Mouse (Mus musculus) CH12.LX (cell line): ENCODE measurements around the gene Dpf3. TPM values are rescaled to one million over a fixed set of nuclear protein-coding genes. Genes with fewer than 3 reads are reported as not detected.

Experiments used
- DNase-seq: peaks from one replicate; pipeline ENCODE4 v3.0.0-alpha.2; 2013; ENCODE audit errors: extremely low read depth
- H3K27ac ChIP-seq: 2 replicates; pipeline ENCODE4 v1.5.1; 2012; ENCODE audit warnings: low read depth, mild to moderate bottlenecking, control low read depth, moderate library complexity; ENCODE audit not compliant: insufficient read depth
- H3K27me3 ChIP-seq: replicated peaks from 2 replicates; pipeline ENCODE3; 2012; ENCODE audit warnings: inconsistent platforms
- H3K36me3 ChIP-seq, 2 experiments: replicated peaks in 1 of 2; 2 replicates each; pipeline versions ENCODE3 to v1.6.1; 2012; ENCODE audit warnings: inconsistent platforms in 1 of 2, low read length in 1 of 2, mild to moderate bottlenecking in 1 of 2, mixed read lengths in 1 of 2, moderate library complexity in 1 of 2; ENCODE audit not compliant: control insufficient read depth in 1 of 2, insufficient read depth in 1 of 2
- H3K4me1 ChIP-seq, 2 experiments: 2 replicates each; pipeline ENCODE4 v1.6.1; 2012; ENCODE audit warnings: inconsistent platforms in 1 of 2, moderate library complexity in 1 of 2; ENCODE audit not compliant: insufficient read depth in 2 of 2, control insufficient read depth in 1 of 2
- H3K4me2 ChIP-seq: 2 replicates; pipeline ENCODE4 v1.6.1; 2012; ENCODE audit warnings: low read depth, mild to moderate bottlenecking, control low read depth; ENCODE audit not compliant: poor library complexity, insufficient read depth, severe bottlenecking
- H3K4me3 ChIP-seq, 3 experiments: fragments of 150-350 bp in 1 of 3; sonication (generic) in 1 of 3; replicated peaks in 1 of 3; 2 replicates each; pipeline versions ENCODE3 to v1.5.1; 2011 to 2012; ENCODE audit warnings: low read depth in 2 of 3, low read length in 2 of 3, mild to moderate bottlenecking in 2 of 3, moderate library complexity in 2 of 3, control low read depth in 1 of 3, improper control_type of control experiment in 1 of 3, inconsistent platforms in 1 of 3, mixed read lengths in 1 of 3; ENCODE audit not compliant: poor library complexity in 1 of 3
- H3K79me2 ChIP-seq: replicated peaks from 2 replicates; pipeline ENCODE4 v1.6.1; 2012; ENCODE audit warnings: mild to moderate bottlenecking, moderate library complexity; ENCODE audit not compliant: control insufficient read depth, poor library complexity, insufficient read depth, severe bottlenecking; ENCODE audit errors: extremely low read depth
- H3K9ac ChIP-seq: 2 replicates; pipeline ENCODE4 v1.6.1; 2012; ENCODE audit warnings: low read depth, mild to moderate bottlenecking, control low read depth, moderate library complexity; ENCODE audit not compliant: insufficient read depth
- H3K9me3 ChIP-seq: replicated peaks from 2 replicates; pipeline ENCODE3; 2012; ENCODE audit warnings: low read length, inconsistent platforms, mixed read lengths
- CHD2 ChIP-seq: IDR thresholded peaks from 2 replicates; pipeline ENCODE4 v1.6.1; 2011; ENCODE audit warnings: low read length, improper control_type of control experiment
- E2F4 ChIP-seq: IDR thresholded peaks from 2 replicates; pipeline ENCODE4 v1.6.1; 2011; ENCODE audit warnings: low read depth, low read length, improper control_type of control experiment; ENCODE audit not compliant: insufficient replicate concordance
- EP300 ChIP-seq: IDR thresholded peaks from 2 replicates; pipeline ENCODE4 v1.6.1; 2011; ENCODE audit warnings: low read length, improper control_type of control experiment
- ETS1 ChIP-seq: conservative IDR thresholded peaks from 2 replicates; pipeline ENCODE4 v1.6.1; 2012; ENCODE audit warnings: low read depth, mild to moderate bottlenecking, inconsistent platforms, low read length, improper control_type of control experiment, moderate library complexity
- GABPA ChIP-seq: IDR thresholded peaks from 2 replicates; pipeline ENCODE4 v1.6.1; 2012; ENCODE audit warnings: low read depth, low read length, improper control_type of control experiment, inconsistent platforms; ENCODE audit not compliant: insufficient replicate concordance
- HCFC1 ChIP-seq: IDR thresholded peaks from 2 replicates; pipeline ENCODE4 v1.6.1; 2012; ENCODE audit warnings: low read depth, mild to moderate bottlenecking, inconsistent platforms, low read length, improper control_type of control experiment
- JUN ChIP-seq: IDR thresholded peaks from 2 replicates; pipeline ENCODE4 v1.6.1; 2011; ENCODE audit warnings: low read depth, mild to moderate bottlenecking, low read length, improper control_type of control experiment, moderate library complexity; ENCODE audit not compliant: insufficient read depth
- KAT2A ChIP-seq: IDR thresholded peaks from 2 replicates; pipeline ENCODE4 v1.6.1; 2012; ENCODE audit warnings: low read length, improper control_type of control experiment, inconsistent platforms; ENCODE audit not compliant: insufficient replicate concordance
- MAFK ChIP-seq: IDR thresholded peaks from 2 replicates; pipeline ENCODE4 v1.6.1; 2011; ENCODE audit warnings: low read length, improper control_type of control experiment; ENCODE audit not compliant: insufficient replicate concordance
- MAX ChIP-seq: IDR thresholded peaks from 2 replicates; pipeline ENCODE4 v1.6.1; 2011; ENCODE audit warnings: low read length, improper control_type of control experiment
- MAZ ChIP-seq: IDR thresholded peaks from 2 replicates; pipeline ENCODE4 v1.6.1; 2012; ENCODE audit warnings: low read depth, mild to moderate bottlenecking, inconsistent platforms, low read length, improper control_type of control experiment, moderate library complexity
- MEF2A ChIP-seq: IDR thresholded peaks from 2 replicates; pipeline ENCODE4 v1.6.1; 2014; ENCODE audit warnings: low read depth, mild to moderate bottlenecking, inconsistent platforms, low read length, improper control_type of control experiment, borderline replicate concordance
- MXI1 ChIP-seq: IDR thresholded peaks from 2 replicates; pipeline ENCODE4 v1.6.1; 2011; ENCODE audit warnings: mild to moderate bottlenecking, low read depth, low read length, improper control_type of control experiment
- MYC ChIP-seq: IDR thresholded peaks from 2 replicates; pipeline ENCODE4 v1.6.1; 2011; ENCODE audit warnings: low read depth, mild to moderate bottlenecking, improper control_type of control experiment, low read length
- NELFE ChIP-seq: IDR thresholded peaks from 2 replicates; pipeline ENCODE4 v1.6.1; 2011; ENCODE audit warnings: low read depth, low read length, improper control_type of control experiment
- POLR2AphosphoS2 ChIP-seq: IDR thresholded peaks from 2 replicates; pipeline ENCODE4 v1.6.1; 2011; ENCODE audit warnings: low read depth, low read length, improper control_type of control experiment
- RCOR1 ChIP-seq: conservative IDR thresholded peaks from 2 replicates; pipeline ENCODE4 v1.6.1; 2012; ENCODE audit warnings: low read depth, mild to moderate bottlenecking, inconsistent platforms, low read length, improper control_type of control experiment
- SMC3 ChIP-seq: IDR thresholded peaks from 2 replicates; pipeline ENCODE4 v1.6.1; 2011; ENCODE audit warnings: low read depth, low read length, improper control_type of control experiment
- USF1 ChIP-seq: IDR thresholded peaks from 2 replicates; pipeline ENCODE4 v1.6.1; 2014; ENCODE audit warnings: low read depth, mild to moderate bottlenecking, inconsistent platforms, low read length, improper control_type of control experiment
- USF2 ChIP-seq: conservative IDR thresholded peaks from 2 replicates; pipeline ENCODE4 v1.6.1; 2011; ENCODE audit warnings: low read depth, low read length, improper control_type of control experiment
- ZC3H11A ChIP-seq: IDR thresholded peaks from 2 replicates; pipeline ENCODE4 v1.6.1; 2012; ENCODE audit warnings: low read depth, mild to moderate bottlenecking, inconsistent platforms, low read length, improper control_type of control experiment
- dilution Hi-C: fragments of 300-500 bp; cut with MboI; formaldehyde crosslinking; loops from 2 replicates; pipeline ENCODE4 v1.14.3; 2020; ENCODE audit warnings: low sequenced_read_pairs; ENCODE audit not compliant: extremely low pct_unique_long_range_greater_than_20kb, extremely low pct_ligation_motif_present
- in situ Hi-C: fragments of 300-500 bp; cut with MboI; formaldehyde crosslinking; loops from 3 replicates; pipeline ENCODE4 v1.14.3; 2019; ENCODE audit warnings: low sequenced_read_pairs, low pct_ligation_motif_present, low pct_unique_long_range_greater_than_20kb, mixed read lengths
- polyA plus RNA-seq: library from polyadenylated mRNA; unstranded; fragments of >175 nt; gene quantifications from 2 replicates; pipeline ENCODE4 v1.2.1, GENCODE M21; 2012; ENCODE audit warnings: low read depth; ENCODE audit not compliant: insufficient read length
- total RNA-seq, 2 experiments: library from RNA; depleted of rRNA; stranded (reverse); fragments of 300-350 nt in 1 of 2; fragments of >200 nt in 1 of 2; gene quantifications; 2 replicates each; pipeline ENCODE4 v1.2.3; 2012 to 2014

The Dpf3 gene
- total and polyA plus RNA-seq, 3 experiments = 0.42 to 1.2 (median 1.2) TPM

- no peak overlapping the region for H3K27ac ChIP-seq
- H3K4me1 ChIP-seq = no peaks in the 10 kb centered on the region
- in situ Hi-C loops (no loop called here), dilution Hi-C loops (no loop called here)
- H3K27me3 ChIP-seq = no peaks in the 10 kb centered on the region
- no peaks in the 10 kb centered on the region for H3K79me2 ChIP-seq
- no peaks in the 10 kb centered on the region for H3K36me3 ChIP-seq
- no peak overlapping the region for H3K4me3 ChIP-seq
- DNase-seq = no peak
- no peak overlapping the region; the same call in 1 of the 2 replicates for H3K4me2 ChIP-seq
- TF ChIP-seq USF2 = no peak
- TF ChIP-seq RCOR1 = no peak
- no peak for TF ChIP-seq MXI1
- TF ChIP-seq ZC3H11A = no peak
- TF ChIP-seq KAT2A = no peak
- TF ChIP-seq CHD2 = no peak
- TF ChIP-seq E2F4 = no peak
- TF ChIP-seq MAX = no peak
- no peak for TF ChIP-seq EP300
- no peak for TF ChIP-seq MEF2A
- no peak for TF ChIP-seq ETS1
- TF ChIP-seq MYC = no peak
- TF ChIP-seq HCFC1 = no peak
- no peak for TF ChIP-seq GABPA
- TF ChIP-seq MAZ = no peak
- no peak for TF ChIP-seq MAFK
- TF ChIP-seq NELFE = no peak
- no peak for TF ChIP-seq USF1
- H3K9ac ChIP-seq = no peak overlapping the region
- no peaks in the 10 kb centered on the region for H3K9me3 ChIP-seq
Observed at GRCm38 (mm10) chr12:83337077-83337775, 150.3 kb downstream of the Dpf3 start.

DNA sequence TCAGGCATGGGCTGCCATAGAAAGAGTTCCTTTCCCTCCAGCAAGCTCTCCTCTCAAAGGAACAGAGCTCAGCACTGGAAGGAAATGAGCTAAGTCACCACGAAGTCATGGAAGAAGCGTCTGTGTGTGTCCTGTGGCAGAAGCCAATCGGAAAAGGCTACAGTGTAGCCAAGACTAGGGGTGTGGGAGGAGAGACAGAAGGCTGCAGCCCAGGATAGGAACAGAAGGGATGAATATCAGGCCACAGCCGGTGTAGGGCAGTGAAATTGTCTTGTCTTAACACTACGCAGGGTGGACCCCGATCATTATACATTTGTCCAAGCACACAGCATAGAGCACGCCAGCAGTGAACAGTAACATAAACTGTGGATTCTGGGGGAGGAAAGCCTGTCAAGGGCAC, 157.5 kb downstream of the Dpf3 start:
- Histone ChIP-seq H3K9me3 (no peaks in the 10 kb centered on the region), H3K27ac (no peak overlapping the region), H3K4me3 (no peak overlapping the region), H3K27me3 (no peaks in the 10 kb centered on the region), H3K9ac (no peak overlapping the region), H3K4me2 (no peak overlapping the region), H3K36me3 (no peaks in the 10 kb centered on the region), H3K4me1 (peaks cover 0 to 9% of the 10 kb centered on the region in 2 experiments; a peak in 2 of 4 replicates), H3K79me2 (no peaks in the 10 kb centered on the region)
- DNase-seq = no peak
- in situ Hi-C loops = no loop called here
- dilution Hi-C loops = no loop called here
- TF ChIP-seq JUN (no peak), MEF2A (no peak), SMC3 (no peak), POLR2AphosphoS2 (no peak)
